Mouse (Mus musculus) CH12.LX (cell line): ENCODE measurements around the gene Gm20683.

Experiments
- BHLHE40 ChIP-seq: IDR thresholded peaks from 2 replicates; pipeline ENCODE4 v1.6.1; 2011; ENCODE audit warnings: mild to moderate bottlenecking, low read depth, low read length, improper control_type of control experiment
- CTCF ChIP-seq, 2 experiments: IDR thresholded peaks in 1 of 2; conservative IDR thresholded peaks in 1 of 2; 2 replicates each; pipeline ENCODE4 v1.5.1; 2011 to 2012; ENCODE audit warnings: low read depth in 2 of 2, low read length in 2 of 2, improper control_type of control experiment in 1 of 2, inconsistent platforms in 1 of 2, mild to moderate bottlenecking in 1 of 2, moderate library complexity in 1 of 2
- EP300 ChIP-seq: IDR thresholded peaks from 2 replicates; pipeline ENCODE4 v1.6.1; 2011; ENCODE audit warnings: low read length, improper control_type of control experiment
- JUND ChIP-seq: conservative IDR thresholded peaks from 2 replicates; pipeline ENCODE4 v1.6.1; 2011; ENCODE audit warnings: low read depth, low read length, improper control_type of control experiment
- POLR2A ChIP-seq: IDR thresholded peaks from 2 replicates; pipeline ENCODE4 v1.6.1; 2011; ENCODE audit warnings: low read depth, mild to moderate bottlenecking, improper control_type of control experiment, low read length
- RAD21 ChIP-seq: IDR thresholded peaks from 2 replicates; pipeline ENCODE4 v1.6.1; 2011; ENCODE audit warnings: low read depth, mild to moderate bottlenecking, low read length, improper control_type of control experiment, moderate library complexity
- TCF12 ChIP-seq: IDR thresholded peaks from 2 replicates; pipeline ENCODE4 v1.6.1; 2014; ENCODE audit warnings: low read depth, mild to moderate bottlenecking, inconsistent platforms, low read length, improper control_type of control experiment
- USF1 ChIP-seq: IDR thresholded peaks from 2 replicates; pipeline ENCODE4 v1.6.1; 2014; ENCODE audit warnings: low read depth, mild to moderate bottlenecking, inconsistent platforms, low read length, improper control_type of control experiment
- ZC3H11A ChIP-seq: IDR thresholded peaks from 2 replicates; pipeline ENCODE4 v1.6.1; 2012; ENCODE audit warnings: low read depth, mild to moderate bottlenecking, inconsistent platforms, low read length, improper control_type of control experiment
- ZNF384 ChIP-seq: IDR thresholded peaks from 2 replicates; pipeline ENCODE4 v1.6.1; 2012; ENCODE audit warnings: low read depth, low read length, improper control_type of control experiment, inconsistent platforms

GRCm38 (mm10) chr17:25827546-25828222 lies 13.9 kb downstream of the Gm20683 start:
- TF ChIP-seq RAD21 (no peak), TCF12 (no peak), USF1 (no peak), ZNF384 (no peak), BHLHE40 (no peak), CTCF (conservative IDR thresholded peaks at IDR 0.05 in 1 of 2, IDR thresholded peaks at IDR 0.05 in 1 of 2; ENCODE audit: low read depth in 2 of 2, low read length in 2 of 2) (no peak), JUND (no peak), POLR2A (no peak), ZC3H11A (no peak), EP300 (no peak)
